Mouse (Mus musculus): ENCODE data around the gene Ffar2.
"Not testable (repeated sequence)": the region's sequence is repeated elsewhere in the genome, so short reads cannot be mapped to it uniquely, and the experiment has no call there.

The Ffar2 gene

DNA sequence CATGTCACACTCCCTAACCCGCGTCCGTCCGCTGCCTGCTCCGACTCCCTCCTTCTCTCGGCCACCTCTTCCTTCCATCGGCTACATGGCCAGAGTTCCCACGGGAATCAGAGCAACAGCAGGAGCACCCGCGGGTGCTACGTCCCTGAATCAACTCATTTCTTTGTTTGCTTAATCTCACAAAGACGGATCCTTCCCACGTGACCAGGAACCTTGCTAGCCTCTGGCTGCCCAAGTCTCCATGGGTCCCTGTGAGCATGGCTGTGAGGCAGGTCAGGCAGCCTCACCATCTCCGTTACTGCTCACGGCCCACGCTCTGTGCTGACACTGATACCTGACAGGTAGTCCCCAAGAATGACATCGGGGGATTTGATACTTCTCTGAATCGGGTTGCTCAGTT is at the start of gene Ffar2:
Ffar2 (minus strand) TSS at position 101 of the 400 bp plus-strand sequence.
- DNase-seq, result no peak

DNA sequence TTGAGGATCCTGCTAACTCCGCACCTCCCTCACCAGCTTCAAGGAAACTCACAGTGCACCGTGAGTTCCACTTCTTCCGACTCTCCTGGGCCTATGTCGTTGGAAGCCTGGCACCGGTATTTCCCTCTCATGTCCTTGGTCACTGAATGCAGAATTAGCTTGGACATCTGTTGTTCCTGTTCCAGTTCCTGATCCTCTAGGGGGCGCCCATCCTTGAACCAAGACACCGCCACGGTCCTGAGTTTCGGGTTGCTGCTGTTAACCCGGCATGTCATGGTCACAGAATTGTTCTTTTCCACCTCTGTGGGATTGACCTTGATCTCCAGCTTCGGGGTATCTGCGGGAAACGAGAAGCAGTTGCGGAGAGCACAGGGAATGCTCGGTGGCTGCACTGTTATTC is 49.5 kb upstream of the Ffar2 start:
- DNase-seq, result peak; percentile 83

DNA sequence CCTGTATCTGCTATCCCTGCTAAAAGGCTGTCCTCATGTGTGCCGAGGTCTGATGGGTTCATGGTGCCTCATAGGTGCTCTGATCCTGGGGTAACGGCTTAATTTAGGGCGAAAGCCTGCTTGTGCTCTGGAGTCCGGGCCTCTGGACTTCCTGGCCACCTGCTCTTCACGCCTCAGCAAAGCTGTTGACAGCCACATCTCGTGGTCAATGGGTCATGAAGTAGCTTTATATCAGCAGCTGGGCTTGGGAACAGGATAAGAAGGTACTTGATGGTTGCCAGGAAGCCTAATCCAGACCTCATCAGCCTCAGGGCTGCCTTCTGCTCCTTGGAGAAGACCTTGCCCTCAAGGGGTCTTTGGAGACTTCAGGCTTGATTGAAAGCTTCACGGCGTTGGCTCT is 39.8 kb upstream of the Ffar2 start:
- DNase-seq, result no peak

DNA sequence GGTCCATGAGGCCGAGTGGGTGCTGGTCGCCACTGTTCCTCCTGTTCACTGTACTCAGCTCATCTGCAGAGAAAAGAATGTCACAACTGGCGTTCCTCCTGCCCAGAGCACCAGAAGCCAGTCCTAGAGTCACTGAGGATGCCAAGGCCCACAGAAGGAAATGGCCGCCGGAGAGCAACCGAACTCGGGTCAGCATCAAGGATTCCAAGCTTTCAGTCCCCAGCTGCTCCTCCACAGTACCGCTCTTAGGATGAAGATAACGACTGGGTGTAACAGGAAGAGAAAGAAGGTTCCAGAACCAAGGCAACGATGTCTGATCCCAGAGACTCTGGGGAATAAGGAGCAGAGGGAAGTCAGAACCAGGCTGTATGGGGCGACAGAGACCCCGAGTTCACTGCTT is 37.9 kb upstream of the Ffar2 start, which contains the start of gene Ffar1:
Ffar1 (minus strand) TSS at position 101 of the 400 bp plus-strand sequence.
- no peak for DNase-seq

DNA sequence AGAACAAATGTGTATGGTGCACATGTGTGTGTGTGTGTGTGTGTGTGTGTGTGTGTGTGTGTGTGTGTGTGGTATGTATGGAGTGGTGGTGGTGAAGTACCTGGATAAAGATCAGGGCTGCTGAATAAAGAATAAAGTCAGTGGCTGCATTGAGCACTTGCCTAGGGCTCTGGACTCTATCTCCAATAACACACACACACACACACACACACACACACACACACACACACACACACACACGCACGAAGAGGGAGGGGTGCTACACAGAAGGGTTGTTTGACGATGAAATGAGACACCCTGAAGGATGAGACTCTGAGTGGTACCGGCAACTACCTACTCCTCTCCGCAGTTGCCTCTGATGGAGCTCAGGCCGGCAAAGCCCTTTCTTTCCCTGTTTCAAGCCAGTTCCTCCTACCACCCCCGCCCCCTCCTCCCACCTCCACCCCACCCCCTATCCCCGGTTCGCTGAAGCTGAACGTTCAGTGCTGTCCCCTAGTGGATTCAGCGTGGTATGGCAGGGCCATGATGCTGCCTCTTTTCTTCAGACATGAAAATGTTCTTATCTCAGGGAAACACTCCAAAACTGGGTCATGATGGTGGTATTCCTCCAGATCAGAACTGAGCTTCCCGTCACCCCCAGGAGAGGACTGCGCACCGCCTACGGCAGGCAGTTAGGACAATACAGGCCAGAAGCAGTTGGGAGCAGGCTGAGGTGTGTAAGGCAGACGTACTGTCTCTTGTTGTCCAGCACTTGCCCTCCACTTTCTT is 36.2 kb upstream of the Ffar2 start:
- DNase-seq, result peak; percentile 85

DNA sequence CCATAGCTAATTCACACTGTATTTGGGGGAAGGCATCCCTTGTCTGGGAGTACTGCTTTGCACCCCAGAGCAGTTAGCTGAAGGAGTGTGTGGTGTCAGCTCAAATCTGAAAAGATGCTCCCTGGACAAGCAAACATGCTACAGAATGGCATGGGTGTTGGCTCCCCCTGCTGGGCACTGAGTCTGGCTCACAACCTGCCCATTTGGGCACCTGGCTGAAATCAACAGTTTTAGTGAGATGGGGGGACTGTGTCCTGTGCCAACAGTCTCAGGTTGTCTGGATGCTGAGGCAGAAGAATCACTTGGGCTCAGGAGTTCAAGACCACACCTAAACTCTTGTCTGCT is 35.7 kb upstream of the Ffar2 start:
- DNase-seq, result peak; percentile 80

DNA sequence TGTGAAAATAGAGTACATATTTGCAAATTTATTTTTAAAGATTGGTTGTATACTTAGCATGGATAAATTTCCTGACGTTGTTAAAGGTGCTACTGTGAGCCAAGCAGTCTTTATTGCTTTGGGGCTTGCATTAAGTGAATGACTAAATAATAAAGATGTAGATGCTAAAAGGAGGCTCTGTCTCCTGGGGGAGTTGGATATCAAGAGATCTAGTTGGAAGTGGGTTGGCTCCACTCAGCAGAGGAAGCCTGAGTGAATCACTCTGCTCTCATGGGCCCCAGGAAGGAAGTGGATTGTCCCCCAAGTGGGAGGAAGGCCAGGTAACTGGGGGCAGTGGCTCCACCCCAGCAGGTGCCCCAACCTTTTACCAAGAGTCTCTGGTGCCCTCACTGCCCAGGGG is 34.2 kb upstream of the Ffar2 start:
- no peak for DNase-seq

DNA sequence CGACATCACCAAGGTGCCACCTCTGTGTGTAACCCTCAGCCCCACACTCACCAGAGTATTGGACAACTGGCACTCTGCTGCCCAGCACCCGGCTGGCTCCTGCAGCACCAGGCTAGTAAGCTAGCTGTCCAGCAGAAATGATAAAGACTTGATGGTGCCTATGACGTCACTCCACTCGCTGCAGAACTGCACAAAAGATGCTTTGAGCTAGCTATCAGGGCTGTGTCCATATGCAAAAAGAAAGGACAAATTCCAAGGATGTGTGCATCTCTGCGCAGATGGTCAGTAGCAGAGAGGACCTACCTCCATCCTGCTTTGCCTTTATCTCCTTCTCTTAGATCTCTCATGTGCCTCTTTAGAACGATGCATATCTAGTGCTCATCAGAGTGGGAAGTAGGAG is 32.5 kb upstream of the Ffar2 start, which contains the start of gene Ffar3:
Ffar3 (minus strand) TSS at position 101 of the 400 bp plus-strand sequence.
- DNase-seq, result no peak

DNA sequence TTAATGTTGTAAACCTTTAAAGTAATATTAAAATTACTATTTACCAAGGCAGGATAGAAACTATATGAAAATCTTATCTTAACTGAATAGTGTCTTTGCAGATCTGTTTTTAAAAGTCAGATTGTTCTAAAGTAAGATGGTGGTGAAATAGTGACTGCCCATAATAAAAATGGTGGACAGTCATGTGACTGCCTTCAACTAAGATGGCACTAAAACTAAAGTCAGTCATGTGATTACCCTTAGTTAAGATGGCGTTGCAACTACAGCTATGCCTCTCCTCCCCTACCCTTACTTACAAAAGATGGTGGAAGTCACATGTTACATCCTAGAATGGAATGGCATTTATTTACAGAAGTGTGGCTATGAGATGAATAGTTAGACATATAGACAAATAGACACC is 27.8 kb upstream of the Ffar2 start:
- DNase-seq, result no peak

DNA sequence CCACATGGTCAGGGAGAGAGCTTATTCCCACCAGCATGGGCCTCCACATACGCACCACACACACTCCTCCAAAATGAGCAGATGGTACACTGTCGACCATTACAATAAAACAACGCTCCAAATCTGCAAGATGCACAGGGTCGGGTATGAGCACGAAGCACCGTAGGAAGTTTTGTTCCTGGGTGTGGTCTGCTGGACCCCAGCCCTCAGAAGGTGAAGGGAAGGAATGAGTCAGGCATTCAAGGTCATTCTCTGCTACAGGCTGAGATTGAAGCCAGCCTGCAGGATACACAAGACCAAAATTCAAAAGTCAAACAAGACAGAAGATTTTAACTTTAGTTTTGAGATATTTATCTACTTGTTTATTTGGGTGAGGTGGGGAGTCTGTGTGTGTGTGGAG is 24.4 kb upstream of the Ffar2 start:
- no peak for DNase-seq

DNA sequence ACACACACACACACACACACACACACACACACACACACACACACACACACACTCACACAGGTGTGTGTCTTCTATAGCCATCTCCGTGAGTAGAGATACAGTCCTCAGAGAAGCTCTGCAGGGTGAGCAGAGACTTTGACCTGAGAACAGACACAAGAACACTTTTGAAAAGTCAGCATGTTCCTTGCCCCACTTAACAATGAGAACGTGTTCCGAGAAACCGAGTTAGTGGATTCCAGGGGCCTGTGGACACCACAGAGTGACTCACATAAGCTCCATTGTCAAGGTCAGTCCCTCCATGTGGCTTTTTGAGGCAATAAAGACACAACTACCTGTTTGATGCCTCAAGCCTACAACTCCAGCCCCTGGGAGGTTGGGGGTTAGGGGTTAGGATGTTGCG is 23.8 kb upstream of the Ffar2 start:
- DNase-seq, result no peak

DNA sequence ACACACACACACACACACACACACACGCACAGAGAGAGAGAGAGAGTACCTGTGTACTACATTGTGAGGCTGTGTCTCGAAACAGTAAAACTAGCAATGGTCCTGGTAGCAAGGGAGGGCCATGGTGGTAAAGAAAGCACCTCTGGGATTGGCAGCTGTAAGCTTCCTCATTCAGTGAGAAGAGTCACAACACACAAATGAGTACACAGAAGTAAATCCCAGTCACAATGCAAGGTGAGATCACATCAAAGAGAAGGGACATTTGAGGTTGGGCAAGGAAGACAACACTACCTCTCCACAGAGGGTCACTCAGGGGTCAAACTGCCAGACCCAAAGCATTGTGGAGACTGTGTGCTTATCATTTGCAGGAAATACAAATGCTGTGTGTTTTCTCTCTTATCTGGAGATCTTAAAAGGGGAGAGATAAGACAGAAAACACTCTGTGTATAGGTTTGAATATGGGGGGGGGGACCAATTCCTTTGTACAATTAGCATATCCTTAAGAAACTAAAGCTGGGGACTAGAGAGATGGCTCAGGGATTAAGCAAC is 23.0 kb upstream of the Ffar2 start:
- DNase-seq, result no peak

DNA sequence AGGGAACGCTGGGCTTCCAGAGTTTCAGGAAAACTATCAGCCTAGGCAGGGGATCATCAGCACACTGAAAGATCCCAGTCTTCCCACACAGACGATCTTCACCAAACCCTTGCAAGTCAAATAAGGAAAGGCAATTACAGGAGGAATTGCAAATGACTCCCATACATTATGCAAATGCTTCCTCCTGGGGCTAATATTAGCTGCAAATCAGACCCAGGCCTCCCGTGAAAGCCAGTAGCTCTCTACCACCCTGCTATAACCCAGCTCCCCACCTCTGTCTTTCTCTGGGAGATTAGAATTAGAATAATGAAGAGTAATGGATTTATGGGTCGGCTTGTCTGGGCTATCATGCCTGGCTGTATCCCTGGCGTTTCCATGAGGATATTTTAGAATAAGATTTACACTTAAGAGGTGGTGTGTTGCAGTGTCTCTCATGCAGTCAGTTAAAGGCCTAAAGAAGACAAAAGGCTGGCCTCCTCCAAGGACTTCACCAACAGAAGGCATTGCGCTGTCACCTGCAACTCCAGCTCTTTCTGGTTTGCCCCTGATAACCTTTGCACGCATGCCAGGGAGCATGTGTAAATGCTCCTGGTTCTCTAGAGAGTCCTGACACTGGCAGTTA is 21.2 kb upstream of the Ffar2 start:
- DNase-seq, result no peak

DNA sequence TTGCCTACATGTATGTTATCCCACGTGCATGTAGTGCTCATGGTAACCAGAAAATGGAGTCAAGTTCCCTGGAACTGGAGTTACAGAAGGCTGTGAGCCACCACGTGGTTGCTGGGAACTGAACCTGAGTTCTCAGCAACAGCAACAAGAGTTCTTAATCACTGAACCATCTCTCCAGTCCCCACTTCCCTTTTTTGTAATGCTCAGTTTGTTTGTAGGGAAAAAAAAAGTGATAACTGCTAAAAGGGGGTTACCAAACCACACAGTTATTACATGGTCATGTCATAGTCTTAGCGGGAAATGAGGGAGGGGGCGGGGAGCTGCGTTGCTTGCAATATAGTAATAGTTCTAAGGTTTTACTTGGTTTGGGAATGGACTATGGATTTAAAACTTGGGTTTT is 18.5 kb upstream of the Ffar2 start:
- no peak for DNase-seq

DNA sequence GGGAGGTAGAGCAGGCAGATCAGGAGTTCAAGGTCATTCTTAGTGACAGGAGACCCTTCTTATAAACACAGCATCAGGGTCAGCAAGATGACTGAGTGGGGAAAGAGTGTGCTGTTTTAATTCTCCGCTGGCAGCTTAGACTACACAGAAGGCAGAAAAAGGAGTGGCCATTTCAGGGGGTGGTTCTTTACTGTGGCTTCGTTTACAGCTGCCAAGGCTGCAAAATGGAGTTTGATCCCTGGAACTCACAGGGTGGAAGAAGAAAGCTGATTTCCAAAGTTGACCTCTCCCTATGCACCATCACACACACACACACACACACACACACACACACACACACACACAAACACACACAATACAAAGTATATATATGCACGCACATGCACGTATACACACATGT is 17.8 kb upstream of the Ffar2 start:
- DNase-seq, result no peak

DNA sequence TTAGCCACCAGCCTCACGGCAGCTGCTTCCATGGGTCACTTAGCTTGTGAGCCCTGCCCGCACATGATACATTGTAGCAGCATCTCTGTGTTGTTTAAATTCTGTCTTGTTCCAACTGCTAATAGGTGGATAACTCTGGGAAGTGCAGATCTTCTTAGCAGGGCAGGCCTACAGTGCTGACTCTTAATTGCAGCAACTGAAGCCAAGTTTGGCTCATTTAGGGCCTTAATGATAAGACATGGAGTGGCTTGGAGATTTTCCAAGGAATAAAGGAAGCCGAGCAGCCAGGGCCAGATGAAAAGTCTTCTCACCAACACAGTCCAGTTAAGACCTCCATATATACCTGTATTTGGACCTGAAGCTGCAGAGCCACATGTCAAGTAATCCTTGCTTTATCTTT is 16.7 kb upstream of the Ffar2 start:
- DNase-seq, result no peak

DNA sequence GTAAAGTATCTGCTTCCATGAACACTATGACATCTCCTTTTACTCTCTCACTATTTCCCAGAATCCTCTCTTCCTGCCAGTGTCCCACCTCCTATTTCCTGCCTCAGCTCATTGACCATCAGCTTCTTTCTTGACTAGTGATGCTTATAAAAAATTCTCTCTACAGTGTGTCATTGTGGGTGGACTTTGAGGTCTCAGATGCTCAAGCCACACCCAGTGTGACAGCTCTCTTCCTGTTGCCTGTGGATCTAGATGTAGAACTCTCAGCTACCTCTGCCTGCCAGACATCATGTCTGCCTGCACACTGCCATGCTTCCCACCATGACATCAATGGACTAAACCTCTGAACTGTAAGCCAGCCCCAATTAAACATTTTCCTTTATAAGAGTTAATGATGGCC is 13.7 kb upstream of the Ffar2 start:
- no peak for DNase-seq

DNA sequence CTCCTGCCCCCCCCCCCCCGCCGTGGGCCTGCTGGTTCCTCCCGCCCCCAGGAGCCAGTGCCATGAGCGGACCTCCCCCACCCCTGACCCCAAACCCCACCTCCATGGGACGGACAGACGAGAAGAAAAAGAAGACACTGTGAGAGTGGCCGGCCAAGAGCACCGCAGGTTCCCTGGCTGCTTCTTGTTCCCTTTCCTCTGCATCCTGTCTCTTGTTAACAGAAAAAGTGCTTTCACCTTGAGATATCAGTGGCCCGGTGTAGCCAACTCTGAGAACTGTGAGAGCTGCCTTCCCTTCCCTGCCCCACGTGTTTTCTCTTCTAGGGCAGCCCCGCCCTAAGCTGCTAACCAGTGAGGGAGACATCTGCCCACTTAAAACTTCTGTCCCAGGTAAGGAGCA is 9.1 kb upstream of the Ffar2 start:
- not testable (repeated sequence) for DNase-seq

DNA sequence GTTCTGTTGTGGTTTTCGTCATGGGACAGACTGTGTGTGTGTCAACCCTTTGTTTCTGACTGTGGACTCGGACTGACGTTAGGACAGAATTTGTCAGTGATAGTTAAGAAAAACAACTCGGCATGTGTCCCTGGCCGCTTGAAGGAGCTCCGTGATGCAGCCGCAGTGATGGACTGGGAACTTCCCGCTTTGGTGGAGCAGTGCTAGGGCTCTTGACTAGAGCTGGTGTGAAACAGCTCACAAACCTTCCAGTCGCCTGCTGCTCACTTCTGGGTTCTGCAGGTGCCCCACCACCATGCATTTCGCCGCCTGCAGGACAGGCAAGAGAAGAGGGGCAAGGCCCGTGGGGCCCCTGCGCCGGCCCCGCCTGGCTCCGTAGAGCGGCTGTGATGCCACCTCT is 8.7 kb upstream of the Ffar2 start:
- no peak for DNase-seq

DNA sequence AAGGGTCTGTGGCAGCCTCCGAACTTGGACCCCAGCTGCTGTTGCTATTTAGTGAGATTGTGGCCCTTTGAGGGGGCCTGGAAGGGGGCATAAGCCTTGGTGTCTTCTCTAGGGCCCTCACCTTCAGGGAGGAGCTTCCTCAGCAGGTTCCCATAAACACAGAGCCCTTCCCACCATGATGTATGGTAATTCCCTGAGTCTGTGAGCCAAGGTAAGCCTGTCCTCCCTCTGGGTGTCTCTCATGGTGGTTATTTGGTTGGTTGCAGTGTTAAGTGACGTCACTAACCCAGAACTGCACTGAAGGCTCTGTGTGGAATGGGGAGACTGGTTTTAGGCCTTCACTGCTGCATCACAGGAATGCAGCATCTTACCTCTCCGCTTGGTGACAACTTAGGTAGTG is 5.9 kb upstream of the Ffar2 start:
- DNase-seq, result no peak

DNA sequence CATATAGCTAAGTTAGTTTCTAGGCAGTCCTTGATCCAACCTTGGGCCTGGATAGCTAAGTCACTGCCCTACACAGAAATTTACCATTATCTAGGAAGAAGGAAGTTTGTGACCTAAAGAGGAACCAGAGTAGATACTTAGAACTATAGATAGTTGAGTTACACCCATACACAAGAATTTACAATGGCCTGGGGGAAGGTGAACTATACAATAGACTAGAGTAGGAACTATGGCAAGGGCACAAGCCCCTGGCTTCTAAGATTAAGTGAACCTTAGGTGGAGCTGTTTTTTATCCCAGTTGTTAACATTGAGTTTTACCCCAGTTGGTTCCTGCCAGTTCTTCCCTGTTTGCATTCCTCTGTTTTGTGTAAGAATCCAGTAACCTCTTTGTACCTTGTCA is 5.3 kb upstream of the Ffar2 start:
- not testable (repeated sequence) for DNase-seq

DNA sequence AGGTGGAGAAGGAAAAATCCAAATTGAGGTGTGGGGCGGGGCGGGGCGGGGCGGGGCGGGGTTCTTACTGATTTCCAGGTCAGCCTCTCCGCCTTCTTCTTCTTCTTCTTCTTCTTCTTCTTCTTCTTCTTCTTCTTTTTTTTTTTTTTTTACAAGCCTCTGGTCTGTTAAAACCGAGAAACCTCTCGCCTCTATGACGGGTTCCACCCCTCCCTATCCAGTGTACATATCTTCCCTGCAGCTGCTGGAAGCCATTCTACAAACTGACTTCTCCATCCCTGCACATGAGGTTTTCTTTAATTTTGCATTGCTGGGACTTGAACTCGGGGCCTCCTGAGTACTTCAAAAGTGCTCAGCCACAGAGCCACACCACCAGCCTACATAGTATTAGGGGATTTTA is 3.1 kb upstream of the Ffar2 start:
- DNase-seq, result no peak

DNA sequence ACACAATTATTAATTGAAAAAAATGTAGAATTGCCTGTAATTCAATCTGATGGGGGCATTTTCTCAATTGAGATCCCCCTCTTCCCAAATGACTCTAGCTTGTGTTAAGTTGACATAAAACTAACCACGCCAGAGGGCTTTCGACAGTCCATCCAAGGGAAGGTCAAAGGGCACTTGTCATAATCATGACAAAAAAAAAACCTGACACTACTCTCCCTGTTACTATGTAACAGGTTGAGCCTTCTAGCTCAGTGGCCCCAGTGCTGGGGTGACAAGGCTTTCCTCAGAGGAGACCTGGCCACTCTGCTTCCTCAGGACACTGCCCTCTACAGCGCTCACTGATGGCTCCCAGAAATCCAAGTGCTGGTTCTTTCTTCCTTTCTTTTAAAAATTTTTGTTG is 731 bp upstream of the Ffar2 start:
- no peak for DNase-seq

DNA sequence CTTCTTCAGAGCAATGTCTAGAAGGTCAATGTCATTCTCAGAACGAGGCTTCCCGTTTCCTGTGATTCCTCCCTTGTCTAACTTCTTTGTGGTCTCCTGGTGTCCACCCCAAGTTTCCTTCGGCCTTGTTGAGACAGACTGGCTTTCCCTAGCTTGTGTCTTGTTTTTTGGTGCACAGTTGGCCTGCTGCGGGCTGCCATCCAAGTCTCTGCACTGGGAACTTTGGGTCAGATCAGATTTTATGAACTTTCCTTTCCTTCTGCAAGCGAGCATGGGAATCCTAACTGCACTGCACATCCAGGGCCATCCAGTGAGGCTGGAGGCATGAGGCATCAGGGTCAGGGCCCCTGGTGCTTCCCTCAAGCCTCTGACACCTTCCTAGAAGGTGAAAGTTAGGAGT is 2.0 kb downstream of the Ffar2 start:
- DNase-seq, result no peak

All from embryo, embryonic 11 days (tissue).